Comparison of ENCODE assay signal across 7 mouse cellular contexts in the genomic region with DNA sequence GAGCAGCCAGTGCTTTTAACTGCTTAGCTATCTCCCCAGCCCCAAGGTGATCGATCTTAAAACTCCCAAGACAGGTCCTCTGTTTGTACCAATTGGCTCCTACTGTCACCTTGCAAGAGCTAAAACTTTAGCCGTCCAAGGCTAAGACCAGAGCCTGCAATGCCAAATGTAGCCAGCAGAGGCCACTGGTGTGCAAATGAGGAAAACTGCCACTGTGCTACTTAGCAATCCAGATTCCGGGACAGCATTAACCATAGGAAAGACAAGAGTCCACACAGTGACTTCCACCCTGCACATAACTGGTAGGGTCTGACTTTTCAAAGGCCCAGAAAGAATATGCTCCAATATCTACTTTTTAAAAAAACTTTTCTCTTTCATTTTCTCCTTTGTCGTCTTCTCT. TPM values are rescaled to one million over a fixed set of nuclear protein-coding genes. Genes with fewer than 3 reads are reported as not detected.
DNase-seq lines count a peak whose midpoint lies in the region; ATAC-seq and TF ChIP-seq lines count a peak whose summit lies in the region.

No protein-coding gene starts in this region.

- TF ChIP-seq EP300 in MEL (IDR thresholded peaks at IDR 0.05; ENCODE audit: low read depth in 1 of 2, low read length in 2 of 2): no peak

- H3K9me3 ChIP-seq in MEL (replicated peaks; ENCODE audit: insufficient read depth, low read length): no peaks in the 10 kb centered on the region
- H3K9me3 ChIP-seq in lung, embryonic 14.5 days (ENCODE audit: low read depth, low read length): no peaks in the 10 kb centered on the region

- intact Hi-C loops in left cerebral cortex, postnatal 4 days (cut with DNase I): no loop called here
- intact Hi-C loops in left cerebral cortex, postnatal 10 days (cut with DNase I): no loop called here

- H3K9ac ChIP-seq in MEL (ENCODE audit: control insufficient read depth, low read depth, low read length, poor library complexity, severe bottlenecking): no peak overlapping the region
- H3K9ac ChIP-seq in lung, embryonic 14.5 days: no peak overlapping the region

- DNase-seq in left cerebral cortex, postnatal 4 days: peak; percentile 23
- no peak for DNase-seq in left cerebral cortex, postnatal 10 days (ENCODE audit: extremely low spot score in 1 of 2, low spot score in 2 of 2)
- peak; percentile 58 for DNase-seq in MEL (ENCODE audit: low read depth, low spot score)
- peak; percentile 62 for DNase-seq in heart, postnatal 4 days
- peak; percentile 83 for DNase-seq in lung, embryonic 14.5 days
- DNase-seq in testis, postnatal 10 days (ENCODE audit: low spot score): peak; percentile 60

- H3K4me2 ChIP-seq in lung, embryonic 14.5 days: no peak overlapping the region

- peak; percentile 52 for TF ChIP-seq RAD21 in MEL (IDR thresholded peaks at IDR 0.05; ENCODE audit: low read depth, low read length)

- H3K79me2 ChIP-seq in MEL (ENCODE audit: control insufficient read depth, insufficient read depth, low read length, poor library complexity): no peaks in the 10 kb centered on the region

- H3K27ac ChIP-seq in MEL (ENCODE audit: control insufficient read depth, low read depth, low read length): no peak overlapping the region
- H3K27ac ChIP-seq in bone marrow macrophage, adult 2 months (ENCODE audit: insufficient read depth, low read depth, low read length): no peak overlapping the region
- no peak overlapping the region for H3K27ac ChIP-seq in lung, embryonic 14.5 days (ENCODE audit: low read depth)

- TF ChIP-seq POLR2A in MEL (IDR thresholded peaks at IDR 0.05; ENCODE audit: control insufficient read depth in 1 of 2, insufficient read depth in 1 of 2, low read depth in 1 of 2, low read length in 2 of 2, poor library complexity in 1 of 2): no peak
- TF ChIP-seq POLR2A in bone marrow macrophage, adult 2 months (IDR thresholded peaks at IDR 0.05; ENCODE audit: borderline replicate concordance, low read depth, low read length): no peak

- TF ChIP-seq CTCF in MEL (IDR thresholded peaks at IDR 0.05 in 2 of 3, conservative IDR thresholded peaks at IDR 0.05 in 1 of 3; ENCODE audit: control insufficient read depth in 1 of 3, insufficient read depth in 1 of 3, low read depth in 2 of 3, low read length in 3 of 3, poor library complexity in 1 of 3, severe bottlenecking in 1 of 3): peak; percentile 75 to 95 (median 79)
- TF ChIP-seq CTCF in bone marrow macrophage, adult 2 months (IDR thresholded peaks at IDR 0.05; ENCODE audit: low read depth, low read length): peak; percentile 81
- peak; percentile 86 for TF ChIP-seq CTCF in lung, embryonic 14.5 days (IDR thresholded peaks at IDR 0.05; ENCODE audit: low read depth)

- H3K36me3 ChIP-seq in MEL (ENCODE audit: control insufficient read depth in 1 of 2, insufficient read depth in 2 of 2, low read length in 2 of 2): no peaks in the 10 kb centered on the region
- H3K36me3 ChIP-seq in lung, embryonic 14.5 days (ENCODE audit: insufficient read depth): no peaks in the 10 kb centered on the region

- 48% methylated on average over 4 of the region's 4 CpGs for WGBS in lung, embryonic 14.5 days

- H3K4me3 ChIP-seq in MEL (ENCODE audit: control insufficient read depth in 1 of 2, insufficient read depth in 1 of 2, low read depth in 2 of 2, low read length in 2 of 2): no peak overlapping the region
- no peak overlapping the region for H3K4me3 ChIP-seq in bone marrow macrophage, adult 2 months (ENCODE audit: insufficient read depth, low read length)
- no peak overlapping the region for H3K4me3 ChIP-seq in lung, embryonic 14.5 days (ENCODE audit: low read depth, low read length)

- ATAC-seq in lung, embryonic 14.5 days (ENCODE audit: insufficient read depth): 0 out of 2 replicates have a peak, but pooled peaks have one; percentile 28

- H3K27me3 ChIP-seq in MEL (ENCODE audit: control insufficient read depth in 1 of 2, insufficient read depth in 2 of 2, low read length in 2 of 2): no peaks in the 10 kb centered on the region; a peak in 1 of 4 replicates
- H3K27me3 ChIP-seq in lung, embryonic 14.5 days (ENCODE audit: insufficient read depth, low read length): no peaks in the 10 kb centered on the region

- H3K4me1 ChIP-seq in MEL (ENCODE audit: control insufficient read depth in 1 of 2, insufficient read depth in 2 of 2, low read length in 2 of 2): no peaks in the 10 kb centered on the region
- no peaks in the 10 kb centered on the region for H3K4me1 ChIP-seq in bone marrow macrophage, adult 2 months (ENCODE audit: control insufficient read depth, insufficient read depth, low read length)
- no peaks in the 10 kb centered on the region for H3K4me1 ChIP-seq in lung, embryonic 14.5 days (ENCODE audit: insufficient read depth)

TF ChIP-seq in MEL, 35 proteins besides CTCF, POLR2A, EP300 and RAD21:
- TF ChIP-seq MXI1 (IDR thresholded peaks at IDR 0.05; ENCODE audit: low read depth, low read length) (no peak), SMC3 (IDR thresholded peaks at IDR 0.05; ENCODE audit: low read depth, low read length) (peak; percentile 62), ZC3H11A (IDR thresholded peaks at IDR 0.05; ENCODE audit: low read depth, low read length) (peak; percentile 38; the same call in 1 of the 2 replicates)

RNA-seq across cellular contexts. Expression of gene E2f7, which starts 17.4 kb away (rescaled TPM):
- total RNA-seq in left cerebral cortex, postnatal 4 days (2021): 1 to 10 TPM; 5.1 to 6.6 TPM
- 1 to 10 TPM; 1.7 to 1.8 TPM for total RNA-seq in left cerebral cortex, postnatal 10 days (2021)
- 4.2 and 5.7 TPM in 2 replicates for total RNA-seq in MEL (2012; rRNA removed)
- polyA plus RNA-seq in MEL (2012; ENCODE audit: insufficient read depth in 1 of 2, insufficient read length in 2 of 2, low read depth in 1 of 2, low replicate concordance in 2 of 2, missing spikeins in 1 of 2): 10 to 100 TPM; 16.2 to 26.4 TPM
- 6.2 and 6.9 TPM in 2 replicates for polyA plus RNA-seq in bone marrow macrophage, adult 2 months (2012; ENCODE audit: insufficient read depth, insufficient read length, missing spikeins)
- total RNA-seq in heart, postnatal 4 days (2021): 10 to 100 TPM; 14.9 to 19.2 TPM
- 42.9 and 43.8 TPM in 2 replicates for polyA plus RNA-seq in lung, embryonic 14.5 days (2014; fragmentation: Nextera tagmentation; extraction: Ambion mirVana)

Comparison
In these comparisons a context has a peak if more than half of its experiments do, and no peak if none do; other contexts are left out.
1. DNase-seq: peak in left cerebral cortex, postnatal 4 days (single experiment), MEL (single experiment), heart, postnatal 4 days (single experiment), lung, embryonic 14.5 days (single experiment) and testis, postnatal 10 days (single experiment); none in left cerebral cortex, postnatal 10 days (0 of 2).
2. Peak in every context shown above with its lines, with median percentiles within 50 percentile points of each other: CTCF ChIP-seq.